Mouse (Mus musculus): ENCODE measurements at regions not wholly inside any gene's neighbourhood (a gene's known extent, or its start where the extent isn't known, plus 50 kb on each side); places are given as distances from the start of the nearest gene placed in this dataset.

GRCm38 (mm10) chr17:17293932-17294534, 80.1 kb upstream of the Riok2 start:
- in situ Hi-C loops (cut with MboI, MseI) = loop anchor here in 1 of 2 experiments (5.0 kb wide), 1 partner anchor 78 kb away; the partner anchor contains the start of gene Riok2

DNA sequence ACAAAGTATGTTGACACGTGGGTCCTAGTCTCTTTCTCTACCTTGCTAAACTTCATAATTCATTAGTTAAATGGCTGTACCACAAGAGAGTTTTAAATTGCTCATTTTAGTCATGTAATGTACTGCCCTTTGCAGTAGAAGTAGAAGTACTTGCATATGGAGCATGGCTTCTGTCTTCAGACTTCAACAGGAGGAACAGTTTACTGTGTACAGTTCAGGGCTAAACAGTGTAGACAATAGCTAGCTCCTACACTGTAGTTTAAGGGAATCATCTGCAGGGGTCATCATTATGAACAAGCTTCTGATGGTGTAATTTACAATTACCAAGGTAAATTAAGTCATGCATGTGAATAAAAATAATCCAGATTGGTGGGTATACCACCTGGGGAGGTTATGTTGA, 79.1 kb upstream of the Riok2 start:
- in situ Hi-C loops (cut with MboI, MseI) = loop anchor here in 1 of 2 experiments (5.0 kb wide), 2 partner anchors 53 to 343 kb away; no protein-coding TSS in a partner anchor

- in situ Hi-C loops (cut with MboI, MseI) = loop anchor here in 1 of 2 experiments (5.0 kb wide), 1 partner anchor 294 kb away; no protein-coding TSS in a partner anchor
Measured at GRCm38 (mm10) chr17:17303496-17303895, 70.6 kb upstream of the Riok2 start.

Measured in T-helper 17 cell (primary cell).